Mouse (Mus musculus): ENCODE data around the gene Grap.
"Not testable (repeated sequence)": the region's sequence is repeated elsewhere in the genome, so short reads cannot be mapped to it uniquely, and the experiment has no call there.

Grap gene

GRCm38 (mm10) chr11:61652686-61653447 is at the start of gene Grap:
Grap (plus strand) TSS chr11:61653265.
- no peak for DNase-seq (ENCODE audit: low read depth)

GRCm38 (mm10) chr11:61608072-61608471 is 45.0 kb upstream of the Grap start:
- DNase-seq (ENCODE audit: low read depth) = no peak

- no peak for DNase-seq (ENCODE audit: low read depth)
Observed at GRCm38 (mm10) chr11:61611197-61611596, 41.9 kb upstream of the Grap start.

- no peak for DNase-seq (ENCODE audit: low read depth)
Observed at GRCm38 (mm10) chr11:61612116-61612635, 40.9 kb upstream of the Grap start.

- DNase-seq (ENCODE audit: low read depth) = no peak
Observed at GRCm38 (mm10) chr11:61614401-61614800, 38.7 kb upstream of the Grap start.

GRCm38 (mm10) chr11:61615686-61616522 is 37.2 kb upstream of the Grap start:
- DNase-seq (ENCODE audit: low read depth) = peak; percentile 67

- DNase-seq (ENCODE audit: low read depth) = peak; percentile 31
Observed at GRCm38 (mm10) chr11:61616523-61617292, 36.4 kb upstream of the Grap start.

- DNase-seq (ENCODE audit: low read depth) = no peak
Observed at GRCm38 (mm10) chr11:61617293-61617975, 35.6 kb upstream of the Grap start.

- DNase-seq (ENCODE audit: low read depth) = no peak
Observed at GRCm38 (mm10) chr11:61618131-61618530, 34.9 kb upstream of the Grap start.

- no peak for DNase-seq (ENCODE audit: low read depth)
Observed at GRCm38 (mm10) chr11:61618571-61618970, 34.5 kb upstream of the Grap start.

GRCm38 (mm10) chr11:61619356-61619755 is 33.7 kb upstream of the Grap start:
- DNase-seq (ENCODE audit: low read depth) = no peak

- DNase-seq (ENCODE audit: low read depth) = no peak
Observed at GRCm38 (mm10) chr11:61619791-61620241, 33.2 kb upstream of the Grap start.

GRCm38 (mm10) chr11:61620254-61620670 is 32.8 kb upstream of the Grap start:
- no peak for DNase-seq (ENCODE audit: low read depth)

- no peak for DNase-seq (ENCODE audit: low read depth)
Observed at GRCm38 (mm10) chr11:61620762-61621161, 32.3 kb upstream of the Grap start.

- no peak for DNase-seq (ENCODE audit: low read depth)
Observed at GRCm38 (mm10) chr11:61625136-61625535, 27.9 kb upstream of the Grap start.

- DNase-seq (ENCODE audit: low read depth) = no peak
Observed at GRCm38 (mm10) chr11:61626509-61626908, 26.6 kb upstream of the Grap start.

- DNase-seq (ENCODE audit: low read depth) = no peak
Observed at GRCm38 (mm10) chr11:61629621-61630020, 23.4 kb upstream of the Grap start.

GRCm38 (mm10) chr11:61636309-61636708 is 16.8 kb upstream of the Grap start:
- not testable (repeated sequence) for DNase-seq (ENCODE audit: low read depth)

GRCm38 (mm10) chr11:61637413-61637812 is 15.7 kb upstream of the Grap start:
- DNase-seq (ENCODE audit: low read depth) = no peak

- no peak for DNase-seq (ENCODE audit: low read depth)
Observed at GRCm38 (mm10) chr11:61637856-61638255, 15.2 kb upstream of the Grap start.

- no peak for DNase-seq (ENCODE audit: low read depth)
Observed at GRCm38 (mm10) chr11:61638764-61639536, 14.1 kb upstream of the Grap start.

Data from fibroblast of lung, adult 2 months (primary cell).